Mouse (Mus musculus) erythroblast, embryonic 14.5 days (primary cell): ENCODE results near the gene Gpr153. TPM values are rescaled to one million over a fixed set of nuclear protein-coding genes. Genes with fewer than 3 reads are reported as not detected.

Source experiments
- H3K27me3 ChIP-seq: 2 replicates; pipeline ENCODE4 v1.6.1; 2012; ENCODE audit warnings: inconsistent platforms; ENCODE audit not compliant: control insufficient read depth
- H3K36me3 ChIP-seq: 2 replicates; pipeline ENCODE4 v1.6.1; 2012; ENCODE audit warnings: mild to moderate bottlenecking, inconsistent platforms; ENCODE audit not compliant: control insufficient read depth
- H3K4me1 ChIP-seq: 2 replicates; pipeline ENCODE4 v1.6.1; 2012; ENCODE audit warnings: inconsistent platforms; ENCODE audit not compliant: control insufficient read depth
- H3K4me3 ChIP-seq: replicated peaks from 2 replicates; pipeline ENCODE3; 2012; ENCODE audit warnings: moderate library complexity, mild to moderate bottlenecking, inconsistent platforms
- H3K9me3 ChIP-seq: 2 replicates; pipeline ENCODE4 v1.6.1; 2012; ENCODE audit warnings: low read length, inconsistent platforms, mixed read lengths; ENCODE audit not compliant: control insufficient read depth
- GATA1 ChIP-seq: IDR thresholded peaks from 2 replicates; pipeline ENCODE4 v1.6.1; 2012; ENCODE audit warnings: low read length, inconsistent platforms, mixed read lengths
- TAL1 ChIP-seq: IDR thresholded peaks from 3 replicates; pipeline ENCODE4 v1.6.1; 2012; ENCODE audit warnings: low read length, inconsistent platforms, mixed read lengths
- polyA plus RNA-seq: library from polyadenylated mRNA; stranded (reverse); fragments of >175 nt; gene quantifications from 2 replicates; pipeline ENCODE4 v1.2.3, GENCODE M21; 2012

Gene Gpr153
- polyA plus RNA-seq, 1 experiment = not detected

DNA sequence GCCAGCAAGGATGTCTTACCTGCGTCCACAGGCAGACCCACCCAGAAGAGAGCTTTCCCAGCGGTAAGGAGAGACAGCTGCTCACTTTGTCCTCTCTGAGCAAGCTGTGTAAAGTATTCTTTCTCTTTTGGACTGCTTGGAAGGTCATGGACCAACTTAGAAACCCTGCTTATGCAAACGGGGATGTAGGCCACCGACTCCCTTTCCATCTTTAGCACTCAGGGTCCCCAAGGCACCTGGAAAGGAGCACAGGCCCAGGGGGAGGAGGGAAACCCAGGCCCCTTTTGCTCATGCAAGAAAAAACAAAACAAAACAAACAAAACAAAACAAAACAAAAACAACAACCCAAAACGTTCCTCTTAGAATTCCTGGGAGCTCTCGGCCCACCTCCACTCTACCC lies 17.5 kb downstream of the Gpr153 start, which contains the start of gene Hes3:
Gene Hes3, minus strand, starts transcription at position 101 of the 400 bp plus-strand sequence.
- no peaks in the 10 kb centered on the region for H3K36me3 ChIP-seq
- TF ChIP-seq TAL1 = no peak
- TF ChIP-seq GATA1 = no peak
- H3K27me3 ChIP-seq = peaks cover 70% of the 10 kb centered on the region
- peaks cover 6% of the 10 kb centered on the region; the same call in 1 of the 2 replicates for H3K9me3 ChIP-seq
- no peak within 1 kb of the TSS for H3K4me3 ChIP-seq
- H3K4me1 ChIP-seq = peaks cover 18% of the 10 kb centered on the region

DNA sequence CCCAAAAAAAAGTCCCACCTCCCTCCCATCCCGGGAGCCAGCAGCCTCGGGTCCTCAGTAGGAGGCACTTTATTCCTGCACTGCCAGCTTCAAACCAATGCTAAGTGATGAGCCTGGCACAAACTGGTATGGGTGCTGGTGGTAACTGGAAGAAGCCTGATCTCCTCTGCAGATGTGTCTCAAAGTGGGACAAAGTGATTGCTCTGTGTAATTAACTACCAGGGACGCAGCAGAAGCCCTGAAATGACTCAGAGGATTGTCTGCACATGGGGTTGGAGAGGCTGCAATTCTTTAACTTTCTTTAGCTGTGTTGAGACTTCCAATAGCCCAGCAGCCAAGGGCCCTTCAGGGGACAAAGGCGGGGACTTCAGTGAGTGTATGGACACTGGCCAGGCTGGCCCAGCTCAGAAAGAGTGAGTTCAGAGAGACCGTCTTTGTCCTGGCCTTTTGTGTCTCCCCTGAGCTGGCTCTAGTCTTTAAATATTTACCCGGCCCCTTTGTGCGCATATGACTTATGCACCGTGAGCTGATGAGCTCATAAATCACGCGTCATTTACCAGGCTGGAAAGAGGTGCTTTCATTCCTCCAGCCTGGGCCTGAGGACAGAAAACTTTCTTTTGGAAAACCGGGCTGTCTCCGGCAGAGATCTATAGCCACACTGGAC lies 18.2 kb downstream of the Gpr153 start:
- Histone ChIP-seq H3K27me3 (peaks cover 63% of the 10 kb centered on the region), H3K4me1 (peaks cover 17% of the 10 kb centered on the region), H3K4me3 (no peak overlapping the region), H3K9me3 (peaks cover 6% of the 10 kb centered on the region; the same call in 1 of the 2 replicates), H3K36me3 (no peaks in the 10 kb centered on the region)
- no peak for TF ChIP-seq TAL1
- TF ChIP-seq GATA1 = no peak

GRCm38 (mm10) chr4:152294188-152294929 lies 20.3 kb downstream of the Gpr153 start:
- peaks cover 4% of the 10 kb centered on the region; the same call in 1 of the 2 replicates for H3K9me3 ChIP-seq
- peaks cover 2% of the 10 kb centered on the region for H3K36me3 ChIP-seq
- H3K27me3 ChIP-seq = peaks cover 48% of the 10 kb centered on the region
- no peak for TF ChIP-seq TAL1
- no peak for TF ChIP-seq GATA1
- H3K4me3 ChIP-seq = no peak overlapping the region
- H3K4me1 ChIP-seq = peaks cover 38% of the 10 kb centered on the region

GRCm38 (mm10) chr4:152295916-152296315 lies 21.9 kb downstream of the Gpr153 start:
- H3K4me1 ChIP-seq = peaks cover 40% of the 10 kb centered on the region
- no peak for TF ChIP-seq GATA1
- TF ChIP-seq TAL1 = no peak
- H3K4me3 ChIP-seq = peak overlapping the region; percentile 84
- peaks cover 33% of the 10 kb centered on the region for H3K27me3 ChIP-seq
- peaks cover 17% of the 10 kb centered on the region for H3K36me3 ChIP-seq
- H3K9me3 ChIP-seq = no peaks in the 10 kb centered on the region

DNA sequence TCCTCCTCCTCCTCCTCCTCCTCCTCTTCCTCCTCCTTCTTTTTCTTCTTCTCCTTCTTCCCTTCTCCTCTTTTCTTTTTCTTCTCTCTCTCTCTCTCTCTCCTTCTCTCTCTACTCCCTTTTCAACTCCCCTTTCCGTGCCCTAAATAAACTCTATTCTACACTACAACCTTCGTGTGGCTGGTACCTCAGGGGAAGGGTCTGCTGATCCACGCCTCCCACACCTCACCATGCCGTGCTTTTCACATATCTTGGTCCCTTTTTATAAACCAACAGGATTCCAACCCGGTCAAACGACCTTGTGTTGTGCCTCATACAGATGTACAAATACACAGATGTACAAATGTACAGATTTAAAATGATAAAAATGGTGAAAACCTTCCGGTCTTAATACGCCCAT lies 22.3 kb downstream of the Gpr153 start:
- TF ChIP-seq GATA1 = no peak
- no peak for TF ChIP-seq TAL1
- peak overlapping the region; percentile 84 for H3K4me3 ChIP-seq
- H3K36me3 ChIP-seq = peaks cover 22% of the 10 kb centered on the region
- H3K4me1 ChIP-seq = peaks cover 40% of the 10 kb centered on the region
- H3K27me3 ChIP-seq = peaks cover 28% of the 10 kb centered on the region
- H3K9me3 ChIP-seq = no peaks in the 10 kb centered on the region

DNA sequence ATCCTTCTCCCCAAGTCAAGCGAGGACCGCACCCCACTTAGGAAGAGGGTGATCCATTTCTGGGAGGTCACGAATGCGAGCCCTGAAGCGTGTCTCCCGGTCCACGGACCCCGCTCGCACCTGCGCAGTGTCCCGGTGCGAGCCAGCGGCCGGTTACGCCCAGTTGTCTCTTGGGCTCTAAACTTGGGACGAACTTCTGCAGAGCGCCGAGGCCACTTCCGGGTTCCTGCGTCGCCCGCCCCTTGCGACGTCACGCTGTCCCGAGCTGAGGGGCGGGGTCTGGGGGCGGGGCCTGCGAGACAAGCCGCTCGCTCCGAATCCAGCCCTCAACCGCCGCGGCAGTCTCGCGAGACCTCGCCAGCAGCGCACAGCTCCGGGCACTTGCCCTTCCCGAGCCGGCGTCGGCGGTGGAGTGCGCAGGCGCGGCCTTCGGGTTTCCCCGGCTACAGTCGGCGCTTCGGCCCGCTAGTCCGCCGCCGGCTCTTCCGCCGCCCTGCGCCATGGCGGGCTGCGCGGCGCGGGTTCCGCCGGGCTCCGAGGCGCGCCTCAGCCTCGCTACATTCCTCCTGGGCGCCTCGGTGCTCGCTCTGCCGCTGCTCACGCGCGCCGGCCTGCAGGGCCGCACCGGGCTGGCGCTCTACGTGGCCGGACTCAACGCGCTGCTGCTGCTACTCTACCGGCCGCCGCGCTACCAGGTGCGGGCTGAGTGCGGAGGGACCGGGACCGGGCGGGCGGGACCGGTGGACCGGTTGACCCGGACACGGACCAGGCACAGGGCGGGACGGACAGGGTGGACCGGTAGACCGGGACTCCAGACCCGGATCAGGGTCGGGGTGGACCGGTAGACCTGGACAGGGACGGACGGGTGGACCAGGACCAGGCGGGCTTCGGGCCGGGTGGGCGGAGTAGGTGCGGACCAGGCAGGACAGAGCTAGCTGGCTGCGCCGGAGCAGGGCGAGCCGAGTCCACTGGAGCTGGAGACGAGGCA lies 23.1 kb downstream of the Gpr153 start, which contains the start of gene Icmt:
Gene Icmt, plus strand, starts transcription at position 354 of the 988 bp plus-strand sequence.
- Histone ChIP-seq H3K27me3 (peaks cover 21% of the 10 kb centered on the region), H3K9me3 (no peaks in the 10 kb centered on the region)
- TF ChIP-seq TAL1 = no peak
- TF ChIP-seq GATA1 = no peak

DNA sequence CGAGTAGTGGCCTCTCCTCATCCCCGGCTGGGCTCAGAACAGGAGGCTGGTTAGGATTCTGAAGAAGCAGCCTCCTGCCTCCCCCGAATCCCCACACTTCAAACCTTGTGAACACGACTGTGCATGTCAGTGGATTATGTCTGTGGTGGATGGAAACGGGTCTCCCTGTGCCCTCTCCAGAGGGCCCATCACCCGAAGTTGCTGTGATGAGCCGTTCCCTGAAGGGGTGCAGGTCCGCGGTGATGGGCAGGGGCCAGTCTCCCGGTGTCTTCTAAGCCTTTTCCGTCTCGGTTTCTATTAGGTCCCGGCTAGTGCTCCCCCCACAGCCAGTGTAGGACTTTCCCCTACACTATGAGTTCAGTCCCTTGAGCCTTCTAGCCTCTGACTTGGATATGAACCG lies 24.8 kb downstream of the Gpr153 start:
- peak overlapping the region; percentile 84 for H3K4me3 ChIP-seq
- no peaks in the 10 kb centered on the region for H3K9me3 ChIP-seq
- TF ChIP-seq TAL1 = no peak
- peaks cover 46% of the 10 kb centered on the region for H3K36me3 ChIP-seq
- H3K4me1 ChIP-seq = peaks cover 40% of the 10 kb centered on the region
- H3K27me3 ChIP-seq = peaks cover 4% of the 10 kb centered on the region; the same call in 1 of the 2 replicates

More for the DNA sequence above, 23.1 kb downstream of the Gpr153 start, which contains the start of gene Icmt:
- peaks cover 40% of the 10 kb centered on the region for H3K4me1 ChIP-seq
- H3K4me3 ChIP-seq = peak within 1 kb of the TSS; percentile 84
- H3K36me3 ChIP-seq = peaks cover 30% of the 10 kb centered on the region

- Histone ChIP-seq H3K4me3 (no peak overlapping the region), H3K4me1 (peaks cover 37% of the 10 kb centered on the region), H3K27me3 (no peaks in the 10 kb centered on the region), H3K9me3 (no peaks in the 10 kb centered on the region), H3K36me3 (peaks cover 62% of the 10 kb centered on the region)
- TF ChIP-seq TAL1 (no peak), GATA1 (no peak)
Measured at GRCm38 (mm10) chr4:152300375-152300774, 26.3 kb downstream of the Gpr153 start.
